Mouse (Mus musculus) hindbrain, embryonic 15.5 days (tissue): Measurements from ENCODE around the gene Fndc11. TPM values are rescaled to one million over a fixed set of nuclear protein-coding genes. Genes with fewer than 3 reads are reported as not detected.

Experiments used
- ATAC-seq: fragments of 200-750 bp; cut with Nextera tagmentation; 2 replicates; pipeline ENCODE4 v1.8.0; 2017; ENCODE audit warnings: low read depth, moderate number of reproducible peaks, moderate TSS enrichment; ENCODE audit not compliant: low FRiP score
- H3K27ac ChIP-seq: fragments of 300-500 bp; sonication (generic); replicated peaks from 2 replicates; pipeline ENCODE4 v1.5.1; 2015; ENCODE audit warnings: mild to moderate bottlenecking, inconsistent platforms
- H3K27me3 ChIP-seq: fragments of 300-500 bp; sonication (generic); 2 replicates; pipeline ENCODE4 v1.6.1; 2015; ENCODE audit warnings: control low read depth, inconsistent platforms
- H3K36me3 ChIP-seq: fragments of 300-500 bp; sonication (generic); 2 replicates; pipeline ENCODE4 v1.6.1; 2015; ENCODE audit warnings: control low read depth, inconsistent platforms
- H3K4me1 ChIP-seq: fragments of 300-500 bp; sonication (generic); replicated peaks from 2 replicates; pipeline ENCODE4 v1.6.1; 2015; ENCODE audit warnings: control low read depth, inconsistent platforms
- H3K4me2 ChIP-seq: fragments of 300-500 bp; sonication (generic); 2 replicates; pipeline ENCODE4 v1.6.1; 2015; ENCODE audit warnings: moderate library complexity, mild to moderate bottlenecking, inconsistent platforms
- H3K4me3 ChIP-seq: fragments of 300-500 bp; sonication (generic); 2 replicates; pipeline ENCODE4 v1.5.1; 2015; ENCODE audit warnings: mild to moderate bottlenecking, inconsistent platforms
- H3K9ac ChIP-seq: fragments of 300-500 bp; sonication (generic); 2 replicates; pipeline ENCODE4 v1.6.1; 2015; ENCODE audit warnings: inconsistent platforms
- H3K9me3 ChIP-seq: fragments of 300-500 bp; sonication (generic); 2 replicates; pipeline ENCODE4 v1.6.1; 2016; ENCODE audit warnings: control low read depth, inconsistent platforms
- WGBS: fragments of 180-500 bp; shearing (Covaris S2); methylation state at CpG from one replicate; pipeline ENCODE4 v1.1.7; 2015; 5-methylcytosine and 5-hydroxymethylcytosine counted together
- polyA plus RNA-seq: library from polyadenylated mRNA; unstranded; fragments of >200 nt; fragmentation: Nextera tagmentation; extraction: Ambion mirVana; gene quantifications from 2 replicates; pipeline ENCODE4 v1.2.1, GENCODE M21; 2015

Gene Fndc11
- polyA plus RNA-seq, 1 experiment from 2014 or later, result 0.14 TPM

DNA sequence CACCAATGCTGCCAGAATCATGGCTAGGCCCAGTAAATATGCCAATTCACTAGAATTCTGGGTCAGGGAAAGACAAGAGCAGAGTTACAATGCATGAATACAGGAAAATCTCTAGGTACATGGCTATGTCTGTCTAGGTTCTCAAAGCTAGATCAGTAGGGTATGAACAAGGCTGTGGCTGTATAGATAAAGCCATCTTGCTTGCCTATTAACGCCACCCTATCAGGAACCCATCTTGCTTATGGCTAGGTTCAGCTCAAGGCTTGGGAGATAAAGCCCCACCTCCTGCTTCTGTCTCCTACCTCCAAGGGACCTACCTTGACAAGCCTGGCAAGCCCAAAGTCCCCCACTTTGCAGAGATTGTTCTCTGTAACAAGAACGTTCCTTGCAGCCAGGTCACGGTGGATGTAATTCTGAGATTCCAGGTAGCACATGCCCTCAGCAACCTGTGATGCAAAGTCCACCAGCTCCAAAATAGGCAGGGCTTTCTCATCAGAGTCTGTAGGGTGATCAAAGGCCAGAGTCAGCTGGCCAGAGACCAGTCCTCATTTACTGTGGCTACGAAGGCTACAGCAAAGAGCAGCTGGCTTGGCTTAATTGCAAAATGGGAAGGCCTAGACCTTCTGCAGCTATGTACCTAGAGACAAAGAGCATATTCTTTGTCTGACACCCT lies 23.0 kb upstream of the Fndc11 start:
- WGBS, result 90% methylated on average over 4 of the region's 4 CpGs
- no peak for ATAC-seq
- no peaks in the 10 kb centered on the region for H3K36me3 ChIP-seq
- no peak overlapping the region for H3K4me2 ChIP-seq
- no peak overlapping the region for H3K27ac ChIP-seq
- no peaks in the 10 kb centered on the region for H3K4me1 ChIP-seq
- no peaks in the 10 kb centered on the region for H3K27me3 ChIP-seq
- no peaks in the 10 kb centered on the region for H3K9me3 ChIP-seq
- no peak overlapping the region for H3K9ac ChIP-seq
- no peak overlapping the region for H3K4me3 ChIP-seq

DNA sequence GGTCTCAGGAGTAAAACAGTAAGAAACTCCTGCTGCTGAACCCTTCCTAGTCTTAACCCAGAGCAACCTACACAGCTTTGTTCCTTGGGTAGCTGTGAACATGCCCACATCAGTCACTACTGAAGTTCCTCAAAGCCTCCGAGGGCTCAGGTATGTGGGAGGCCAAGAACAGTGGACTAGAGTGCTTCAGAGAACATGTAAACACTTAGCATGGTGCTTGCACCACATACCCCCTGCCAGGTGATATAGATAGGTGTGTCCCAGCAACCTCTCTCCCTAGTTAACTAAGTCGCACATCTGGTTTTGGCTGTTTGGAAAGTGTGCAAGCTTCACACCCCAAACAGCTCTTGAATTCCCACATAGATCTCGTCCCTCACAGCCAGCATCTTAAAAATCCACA lies 18.2 kb upstream of the Fndc11 start:
- ATAC-seq, result no peak
- 80% methylated on average over 3 of the region's 3 CpGs for WGBS

DNA sequence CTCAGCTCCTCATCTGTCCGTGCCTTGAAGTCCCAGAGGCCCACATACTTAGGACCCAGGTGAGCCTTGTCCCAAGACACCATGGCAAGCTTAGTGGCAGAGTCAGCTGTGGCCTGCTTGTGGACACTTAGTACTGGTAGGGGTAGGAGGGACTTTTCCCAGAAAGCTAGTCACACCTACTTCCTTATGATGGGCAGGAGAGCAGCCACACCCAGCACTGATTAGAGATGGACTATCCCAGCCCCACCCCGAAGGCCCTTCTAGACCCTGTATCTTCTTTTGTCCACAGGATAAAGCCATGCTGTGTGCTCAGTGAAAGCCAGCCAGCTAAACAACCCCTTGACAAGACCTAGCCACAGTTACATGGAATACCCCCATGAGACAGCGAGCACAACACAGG lies 17.4 kb upstream of the Fndc11 start, which contains the start of gene Ptk6:
Gene Ptk6 (minus strand): TSS at position 368 of the 400 bp plus-strand sequence.
- Histone ChIP-seq H3K27me3 (no peaks in the 10 kb centered on the region), H3K36me3 (no peaks in the 10 kb centered on the region), H3K4me2 (no peak within 1 kb of the TSS), H3K27ac (no peak within 1 kb of the TSS), H3K4me1 (no peaks in the 10 kb centered on the region), H3K9ac (no peak within 1 kb of the TSS), H3K9me3 (no peaks in the 10 kb centered on the region), H3K4me3 (no peak within 1 kb of the TSS)
- ATAC-seq, result no peak
- 85% methylated on average over 3 of the region's 3 CpGs for WGBS

More for the DNA sequence above, 18.2 kb upstream of the Fndc11 start:
- Histone ChIP-seq H3K9me3 (no peaks in the 10 kb centered on the region), H3K9ac (no peak overlapping the region), H3K27me3 (no peaks in the 10 kb centered on the region), H3K4me1 (no peaks in the 10 kb centered on the region), H3K4me2 (no peak overlapping the region), H3K36me3 (no peaks in the 10 kb centered on the region), H3K27ac (no peak overlapping the region), H3K4me3 (no peak overlapping the region)

DNA sequence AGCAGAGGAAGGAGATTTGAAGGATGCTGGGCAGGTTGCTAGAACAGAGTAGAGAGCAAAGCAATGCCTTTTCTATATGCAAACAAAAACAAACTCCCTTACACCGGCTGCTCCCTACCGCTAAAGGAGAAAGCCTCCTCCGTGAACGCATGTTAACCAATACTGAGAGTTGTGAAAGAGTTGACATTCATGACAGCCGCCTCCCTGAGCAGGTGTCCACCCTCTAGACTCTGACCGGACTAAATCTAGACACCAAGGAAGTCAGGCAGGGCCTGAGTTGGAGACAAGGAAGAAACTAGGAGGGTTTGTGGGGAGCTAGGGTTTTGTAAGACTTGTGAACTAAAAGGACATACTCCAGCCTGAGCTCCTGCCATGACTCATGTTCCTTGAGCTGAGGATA lies 16.9 kb upstream of the Fndc11 start:
- ATAC-seq, result no peak
- Histone ChIP-seq H3K27ac (no peak overlapping the region), H3K9ac (no peak overlapping the region), H3K4me3 (no peak overlapping the region), H3K4me1 (no peaks in the 10 kb centered on the region), H3K4me2 (no peak overlapping the region), H3K36me3 (no peaks in the 10 kb centered on the region), H3K9me3 (no peaks in the 10 kb centered on the region), H3K27me3 (no peaks in the 10 kb centered on the region)
- WGBS, result 73% methylated on average over 6 of the region's 6 CpGs

- no peaks in the 10 kb centered on the region for H3K36me3 ChIP-seq
- H3K4me1 ChIP-seq, result no peaks in the 10 kb centered on the region
- no peak overlapping the region for H3K4me2 ChIP-seq
- H3K9ac ChIP-seq, result no peak overlapping the region
- no peak overlapping the region for H3K4me3 ChIP-seq
- no peak overlapping the region for H3K27ac ChIP-seq
- H3K9me3 ChIP-seq, result no peaks in the 10 kb centered on the region
- WGBS, result 93% methylated on average over 5 of the region's 5 CpGs
- H3K27me3 ChIP-seq, result 0 out of 2 replicates have a peak, but pooled peaks cover 3% of the 10 kb centered on the region
- ATAC-seq, result no peak
Measured at GRCm38 (mm10) chr2:181205678-181206077, 14.1 kb upstream of the Fndc11 start.

DNA sequence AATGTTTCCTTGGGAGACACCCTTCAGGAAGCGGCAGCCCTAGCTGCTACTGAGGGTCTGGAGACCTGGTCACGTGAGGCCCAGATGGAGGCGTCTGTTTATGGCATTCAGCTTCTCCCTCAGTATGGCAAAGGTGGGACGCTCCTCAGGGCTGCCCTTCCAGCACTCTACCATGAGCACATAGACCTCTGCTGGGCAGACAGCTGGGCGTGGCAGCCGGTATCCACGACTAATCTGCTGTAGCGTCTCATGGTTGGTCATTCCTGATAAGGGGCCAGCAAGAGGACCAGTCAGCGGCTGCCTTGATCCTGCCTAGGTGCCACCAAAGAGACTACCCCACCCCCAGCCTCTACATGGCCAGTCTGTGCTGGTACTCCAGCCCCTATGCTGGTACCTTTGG lies 13.7 kb upstream of the Fndc11 start:
- H3K36me3 ChIP-seq, result no peaks in the 10 kb centered on the region
- H3K4me2 ChIP-seq, result no peak overlapping the region
- H3K9ac ChIP-seq, result no peak overlapping the region
- H3K27ac ChIP-seq, result no peak overlapping the region
- H3K4me1 ChIP-seq, result no peaks in the 10 kb centered on the region
- WGBS, result 86% methylated on average over 9 of the region's 9 CpGs
- H3K9me3 ChIP-seq, result no peaks in the 10 kb centered on the region
- no peak overlapping the region for H3K4me3 ChIP-seq
- H3K27me3 ChIP-seq, result peaks cover 4% of the 10 kb centered on the region; the same call in 1 of the 2 replicates
- ATAC-seq, result no peak

- Histone ChIP-seq H3K9ac (peak overlapping the region; percentile 20; the same call in 1 of the 2 replicates), H3K36me3 (no peaks in the 10 kb centered on the region), H3K9me3 (no peaks in the 10 kb centered on the region), H3K27me3 (peaks cover 36% of the 10 kb centered on the region), H3K27ac (no peak overlapping the region), H3K4me3 (peak overlapping the region; percentile 29), H3K4me1 (peaks cover 11% of the 10 kb centered on the region), H3K4me2 (peak overlapping the region; percentile 53)
- ATAC-seq, result no peak
- 2% methylated on average over 34 of the region's 34 CpGs for WGBS
Measured at GRCm38 (mm10) chr2:181212389-181213020, 7.3 kb upstream of the Fndc11 start.

DNA sequence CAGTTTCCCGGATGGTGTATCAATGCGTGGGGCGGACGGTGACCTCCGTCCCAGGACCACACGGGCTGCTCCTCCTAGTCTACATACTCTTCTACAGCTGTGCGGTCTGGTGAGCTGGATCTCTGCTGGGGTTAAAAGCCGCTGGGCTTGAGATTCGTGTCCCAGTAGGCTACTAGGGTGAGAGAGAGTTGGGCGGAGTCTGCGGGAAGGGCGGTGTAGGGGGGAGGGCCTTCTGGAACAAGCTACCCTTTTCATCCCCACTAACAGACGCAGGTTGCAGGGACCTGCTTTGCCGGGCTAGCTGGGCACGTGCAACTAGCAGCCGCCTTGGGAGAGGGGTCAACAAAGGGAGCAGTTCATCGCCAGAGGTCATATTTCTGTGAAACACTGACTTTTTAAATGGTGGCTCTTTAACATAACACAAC lies 6.8 kb upstream of the Fndc11 start, which contains the start of gene Srms:
Gene Srms (minus strand): TSS at position 165 of the 425 bp plus-strand sequence.
- no peak within 1 kb of the TSS for H3K27ac ChIP-seq
- H3K36me3 ChIP-seq, result no peaks in the 10 kb centered on the region
- H3K9ac ChIP-seq, result peak within 1 kb of the TSS; percentile 20; the same call in 1 of the 2 replicates
- H3K4me1 ChIP-seq, result peaks cover 11% of the 10 kb centered on the region
- peak within 1 kb of the TSS; percentile 29 for H3K4me3 ChIP-seq
- no peaks in the 10 kb centered on the region for H3K9me3 ChIP-seq
- peak within 1 kb of the TSS; percentile 53 for H3K4me2 ChIP-seq
- peaks cover 36% of the 10 kb centered on the region for H3K27me3 ChIP-seq
- no peak for ATAC-seq
- WGBS, result 2% methylated on average over 17 of the region's 17 CpGs

DNA sequence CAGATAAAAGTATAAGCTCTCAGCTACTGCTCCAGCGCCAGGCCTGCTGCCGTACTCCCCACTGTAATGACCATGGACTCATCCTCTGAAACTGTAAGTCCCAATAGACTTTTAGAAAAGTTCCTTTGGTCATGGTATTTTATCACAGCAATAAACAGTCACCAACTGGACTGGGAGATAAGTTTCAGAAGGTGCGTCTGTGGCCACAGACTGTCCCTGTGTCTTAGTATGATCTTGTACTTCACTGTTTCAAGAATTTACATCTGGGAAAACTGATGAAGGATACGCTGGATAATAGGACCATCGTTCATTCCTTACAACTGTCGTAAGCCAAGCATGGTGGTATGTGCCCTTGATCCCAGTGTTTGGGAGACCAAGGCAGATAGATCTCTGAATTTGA lies 3.8 kb upstream of the Fndc11 start:
- Histone ChIP-seq H3K9me3 (no peaks in the 10 kb centered on the region), H3K27ac (no peak overlapping the region), H3K9ac (no peak overlapping the region), H3K4me2 (no peak overlapping the region), H3K4me3 (no peak overlapping the region), H3K4me1 (peaks cover 25% of the 10 kb centered on the region), H3K27me3 (peaks cover 36% of the 10 kb centered on the region), H3K36me3 (no peaks in the 10 kb centered on the region)
- no peak for ATAC-seq
- 93% methylated on average over 6 of the region's 6 CpGs for WGBS

GRCm38 (mm10) chr2:181218881-181219485 lies 830 bp upstream of the Fndc11 start:
- peak overlapping the region; percentile 62; the same call in 1 of the 2 replicates for H3K4me2 ChIP-seq
- peaks cover 14% of the 10 kb centered on the region for H3K4me1 ChIP-seq
- 69% methylated on average over 5 of the region's 5 CpGs for WGBS
- no peak overlapping the region for H3K4me3 ChIP-seq
- H3K9ac ChIP-seq, result no peak overlapping the region
- no peak for ATAC-seq
- H3K9me3 ChIP-seq, result no peaks in the 10 kb centered on the region
- no peaks in the 10 kb centered on the region for H3K36me3 ChIP-seq
- no peak overlapping the region for H3K27ac ChIP-seq
- H3K27me3 ChIP-seq, result peaks cover 7% of the 10 kb centered on the region; the same call in 1 of the 2 replicates

DNA sequence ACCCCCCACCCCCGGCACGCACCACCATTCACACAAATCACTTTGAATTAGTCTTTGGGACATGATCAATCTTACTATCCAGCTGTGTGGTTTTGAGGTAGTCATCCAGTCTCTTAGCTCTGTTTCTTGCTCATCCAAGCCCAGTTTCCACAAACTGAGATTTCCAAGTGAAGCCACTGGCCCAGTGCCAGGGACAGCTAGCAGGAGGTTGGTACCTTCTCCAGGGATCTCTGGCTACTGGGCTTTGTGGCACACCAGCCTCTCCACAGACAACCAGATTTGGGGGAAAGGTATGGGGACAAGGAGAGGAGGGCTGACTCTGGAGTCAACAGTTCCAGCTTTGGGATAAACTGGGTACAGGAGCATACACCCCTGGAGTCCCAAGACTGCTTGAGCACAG lies 548 bp downstream of the Fndc11 start:
- H3K27ac ChIP-seq, result no peak overlapping the region
- no peak for ATAC-seq
- H3K4me2 ChIP-seq, result peak overlapping the region; percentile 62
- H3K27me3 ChIP-seq, result 0 out of 2 replicates have a peak, but pooled peaks cover 2% of the 10 kb centered on the region
- H3K9me3 ChIP-seq, result no peaks in the 10 kb centered on the region
- no peaks in the 10 kb centered on the region for H3K36me3 ChIP-seq
- no peak overlapping the region for H3K9ac ChIP-seq
- H3K4me1 ChIP-seq, result peaks cover 14% of the 10 kb centered on the region
- 44% methylated on average over 2 of the region's 2 CpGs for WGBS
- H3K4me3 ChIP-seq, result peak overlapping the region; percentile 29; the same call in 1 of the 2 replicates

- H3K4me3 ChIP-seq, result no peak overlapping the region
- no peak overlapping the region for H3K4me2 ChIP-seq
- H3K36me3 ChIP-seq, result no peaks in the 10 kb centered on the region
- H3K27me3 ChIP-seq, result no peaks in the 10 kb centered on the region
- H3K4me1 ChIP-seq, result peaks cover 6% of the 10 kb centered on the region
- H3K27ac ChIP-seq, result no peak overlapping the region
- no peaks in the 10 kb centered on the region for H3K9me3 ChIP-seq
- ATAC-seq, result no peak
- 96% methylated on average over 2 of the region's 2 CpGs for WGBS
- no peak overlapping the region for H3K9ac ChIP-seq
Measured at GRCm38 (mm10) chr2:181224994-181225393, 5.2 kb downstream of the Fndc11 start.
